Mouse (Mus musculus): ENCODE data around the gene Smoc2.

The Smoc2 gene

GRCm38 (mm10) chr17:14412460-14412859 lies 133.2 kb downstream of the Smoc2 start:
- DNase-seq (ENCODE audit: low spot score in 2 of 2): no peak

DNA sequence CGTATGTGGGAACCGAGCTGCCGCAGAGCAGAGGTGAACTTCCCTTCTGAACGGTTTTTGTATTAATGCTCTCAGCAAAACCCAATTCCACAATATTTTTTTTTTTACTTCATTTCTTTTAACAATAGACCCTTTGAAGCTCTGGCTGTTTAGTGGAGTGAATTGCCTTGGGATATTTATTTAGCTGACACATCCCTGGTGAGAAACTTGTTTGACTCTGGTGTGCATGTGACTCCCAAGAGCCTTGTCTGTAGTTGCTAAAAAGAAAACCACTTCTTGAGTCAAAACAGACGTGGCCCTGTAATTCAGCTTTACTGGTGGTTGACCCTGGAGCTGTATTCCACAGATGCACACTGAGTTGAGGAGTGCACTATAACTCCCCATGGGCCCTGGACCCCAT lies 135.2 kb downstream of the Smoc2 start:
- DNase-seq (ENCODE audit: low spot score in 2 of 2): no peak

DNA sequence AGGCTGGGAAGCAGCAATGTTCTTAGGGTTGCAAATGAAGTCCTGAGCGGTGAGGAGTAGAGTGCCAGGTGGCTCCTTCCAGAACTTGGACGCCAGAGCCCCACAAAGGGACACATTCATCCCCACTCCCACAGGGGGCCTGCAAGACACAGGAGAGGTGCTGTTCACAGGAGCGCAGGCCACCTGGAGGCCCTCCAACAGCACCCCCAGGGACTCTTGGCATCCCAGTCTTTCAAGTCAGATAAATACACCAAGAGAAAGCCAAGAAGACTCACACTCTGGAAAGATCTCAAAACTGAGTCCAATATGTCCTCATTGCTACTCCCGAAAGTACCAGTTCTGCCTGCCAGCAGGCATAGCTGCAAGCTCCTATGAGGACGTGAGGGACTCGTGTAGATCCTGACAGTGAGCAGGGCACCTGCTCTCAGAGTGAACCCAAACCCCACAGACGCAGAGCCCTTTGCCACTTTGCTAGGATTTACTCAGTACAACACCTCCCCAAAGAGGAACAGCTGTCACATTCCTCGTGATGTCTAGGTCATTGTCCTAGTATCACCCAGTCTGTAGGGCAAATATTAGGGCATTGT lies 141.2 kb downstream of the Smoc2 start:
- no peak for DNase-seq (ENCODE audit: low spot score in 2 of 2)

GRCm38 (mm10) chr17:14426481-14426880 lies 147.2 kb downstream of the Smoc2 start:
- no peak for DNase-seq (ENCODE audit: low spot score in 2 of 2)

- no peak for DNase-seq (ENCODE audit: low spot score in 2 of 2)
Observed at GRCm38 (mm10) chr17:14434717-14435116, 155.4 kb downstream of the Smoc2 start.

DNA sequence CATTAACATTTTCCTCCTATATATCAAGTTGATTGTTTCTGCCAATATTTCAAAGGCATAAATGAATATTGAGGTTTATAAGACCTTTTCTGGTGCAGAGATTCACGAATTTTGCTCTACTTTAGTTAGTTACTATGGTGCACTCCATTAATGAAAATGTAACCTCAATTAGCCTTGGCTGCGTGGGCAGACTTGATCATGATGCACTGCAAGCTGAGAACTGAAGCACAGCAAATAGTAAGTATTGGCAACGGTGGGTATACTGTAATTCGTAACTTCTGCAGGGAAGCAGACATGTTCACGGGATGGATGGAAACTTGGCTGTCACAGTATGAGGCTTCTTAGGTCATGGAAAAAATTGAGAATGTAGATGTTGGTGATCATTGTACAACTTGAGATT lies 166.3 kb downstream of the Smoc2 start:
- DNase-seq (ENCODE audit: low spot score in 2 of 2): no peak

GRCm38 (mm10) chr17:14447275-14447674 lies 168.0 kb downstream of the Smoc2 start:
- DNase-seq (ENCODE audit: low spot score in 2 of 2): no peak
